Mouse (Mus musculus): ENCODE data around the gene Cerkl. TPM values are rescaled to one million over a fixed set of nuclear protein-coding genes. Genes with fewer than 3 reads are reported as not detected.

Gene Cerkl
- total and polyA plus RNA-seq, 2 experiments, result 2.7 to 6.2 TPM

- Histone ChIP-seq H3K79me2 (ENCODE audit: control insufficient read depth, insufficient read depth, low read length) (no peaks in the 10 kb centered on the region), H3K4me1 (ENCODE audit: control insufficient read depth, insufficient read depth, low read length) (no peaks in the 10 kb centered on the region), H3K27ac (replicated peaks; ENCODE audit: insufficient read depth, low read depth, low read length) (no peak overlapping the region), H3K4me3 (ENCODE audit: insufficient read depth, low read depth, low read length) (no peak overlapping the region), H3K27me3 (ENCODE audit: control insufficient read depth, insufficient read depth, low read length) (no peaks in the 10 kb centered on the region), H3K36me3 (ENCODE audit: control insufficient read depth, insufficient read depth, low read length) (peaks cover 3% of the 10 kb centered on the region), H3K9ac (ENCODE audit: low read depth, low read length) (no peak overlapping the region)
- no peak for TF ChIP-seq POLR2A (IDR thresholded peaks at IDR 0.05; ENCODE audit: extremely low read depth, insufficient read depth, low read length)
- TF ChIP-seq CTCF (IDR thresholded peaks at IDR 0.05; ENCODE audit: low read depth, low read length), result no peak
- WGBS, result 79% methylated on average over 8 of the region's 8 CpGs
- DNase-seq (ENCODE audit: extremely low read depth, low read depth, low spot score), result no peak
Measured at GRCm38 (mm10) chr2:79343115-79343514, 113.5 kb downstream of the Cerkl start.

GRCm38 (mm10) chr2:79339003-79339402 is 117.6 kb downstream of the Cerkl start:
- TF ChIP-seq CTCF (IDR thresholded peaks at IDR 0.05; ENCODE audit: low read depth, low read length) (no peak), POLR2A (IDR thresholded peaks at IDR 0.05; ENCODE audit: extremely low read depth, insufficient read depth, low read length) (no peak)
- no peak overlapping the region for H3K9ac ChIP-seq (ENCODE audit: low read depth, low read length)
- H3K27me3 ChIP-seq (ENCODE audit: control insufficient read depth, insufficient read depth, low read length), result no peaks in the 10 kb centered on the region
- no peak for DNase-seq (ENCODE audit: extremely low read depth, low read depth, low spot score)
- no peaks in the 10 kb centered on the region for H3K79me2 ChIP-seq (ENCODE audit: control insufficient read depth, insufficient read depth, low read length)
- no peaks in the 10 kb centered on the region for H3K4me1 ChIP-seq (ENCODE audit: control insufficient read depth, insufficient read depth, low read length)
- WGBS, result 62% methylated on average over 1 of the region's 1 CpGs
- H3K36me3 ChIP-seq (ENCODE audit: control insufficient read depth, insufficient read depth, low read length), result peaks cover 3% of the 10 kb centered on the region
- no peak overlapping the region for H3K27ac ChIP-seq (replicated peaks; ENCODE audit: insufficient read depth, low read depth, low read length)
- H3K4me3 ChIP-seq (ENCODE audit: insufficient read depth, low read depth, low read length), result no peak overlapping the region

GRCm38 (mm10) chr2:79336141-79336540 is 120.4 kb downstream of the Cerkl start:
- no peak overlapping the region for H3K27ac ChIP-seq (replicated peaks; ENCODE audit: insufficient read depth, low read depth, low read length)
- H3K79me2 ChIP-seq (ENCODE audit: control insufficient read depth, insufficient read depth, low read length), result no peaks in the 10 kb centered on the region
- TF ChIP-seq CTCF (IDR thresholded peaks at IDR 0.05; ENCODE audit: low read depth, low read length), result no peak
- no peak for TF ChIP-seq POLR2A (IDR thresholded peaks at IDR 0.05; ENCODE audit: extremely low read depth, insufficient read depth, low read length)
- no peak overlapping the region for H3K9ac ChIP-seq (ENCODE audit: low read depth, low read length)
- 83% methylated on average over 1 of the region's 1 CpGs for WGBS
- no peak overlapping the region for H3K4me3 ChIP-seq (ENCODE audit: insufficient read depth, low read depth, low read length)
- H3K4me1 ChIP-seq (ENCODE audit: control insufficient read depth, insufficient read depth, low read length), result no peaks in the 10 kb centered on the region
- H3K36me3 ChIP-seq (ENCODE audit: control insufficient read depth, insufficient read depth, low read length), result peaks cover 9% of the 10 kb centered on the region
- no peak for DNase-seq (ENCODE audit: extremely low read depth, low read depth, low spot score)
- H3K27me3 ChIP-seq (ENCODE audit: control insufficient read depth, insufficient read depth, low read length), result no peaks in the 10 kb centered on the region

GRCm38 (mm10) chr2:79334661-79335060 is 121.9 kb downstream of the Cerkl start:
- no peak overlapping the region for H3K9ac ChIP-seq (ENCODE audit: low read depth, low read length)

GRCm38 (mm10) chr2:79328079-79328478 is 128.5 kb downstream of the Cerkl start:
- Histone ChIP-seq H3K4me1 (ENCODE audit: control insufficient read depth, insufficient read depth, low read length) (no peaks in the 10 kb centered on the region), H3K36me3 (ENCODE audit: control insufficient read depth, insufficient read depth, low read length) (peaks cover 3% of the 10 kb centered on the region; the same call in 1 of the 2 replicates), H3K27me3 (ENCODE audit: control insufficient read depth, insufficient read depth, low read length) (no peaks in the 10 kb centered on the region), H3K27ac (replicated peaks; ENCODE audit: insufficient read depth, low read depth, low read length) (no peak overlapping the region), H3K9ac (ENCODE audit: low read depth, low read length) (no peak overlapping the region), H3K4me3 (ENCODE audit: insufficient read depth, low read depth, low read length) (no peak overlapping the region), H3K79me2 (ENCODE audit: control insufficient read depth, insufficient read depth, low read length) (no peaks in the 10 kb centered on the region)
- no peak for DNase-seq (ENCODE audit: extremely low read depth, low read depth, low spot score)
- TF ChIP-seq CTCF (IDR thresholded peaks at IDR 0.05; ENCODE audit: low read depth, low read length), result no peak
- TF ChIP-seq POLR2A (IDR thresholded peaks at IDR 0.05; ENCODE audit: extremely low read depth, insufficient read depth, low read length), result no peak
- WGBS, result 81% methylated on average over 2 of the region's 2 CpGs

More at GRCm38 (mm10) chr2:79334661-79335060, 121.9 kb downstream of the Cerkl start:
- no peaks in the 10 kb centered on the region for H3K27me3 ChIP-seq (ENCODE audit: control insufficient read depth, insufficient read depth, low read length)
- no peaks in the 10 kb centered on the region for H3K4me1 ChIP-seq (ENCODE audit: control insufficient read depth, insufficient read depth, low read length)
- TF ChIP-seq POLR2A (IDR thresholded peaks at IDR 0.05; ENCODE audit: extremely low read depth, insufficient read depth, low read length) (no peak), CTCF (IDR thresholded peaks at IDR 0.05; ENCODE audit: low read depth, low read length) (no peak)
- no peak overlapping the region for H3K27ac ChIP-seq (replicated peaks; ENCODE audit: insufficient read depth, low read depth, low read length)
- H3K36me3 ChIP-seq (ENCODE audit: control insufficient read depth, insufficient read depth, low read length), result peaks cover 6% of the 10 kb centered on the region; the same call in 1 of the 2 replicates
- no peak for DNase-seq (ENCODE audit: extremely low read depth, low read depth, low spot score)
- H3K79me2 ChIP-seq (ENCODE audit: control insufficient read depth, insufficient read depth, low read length), result no peaks in the 10 kb centered on the region
- no peak overlapping the region for H3K4me3 ChIP-seq (ENCODE audit: insufficient read depth, low read depth, low read length)

GRCm38 (mm10) chr2:79316182-79316880 is 140.3 kb downstream of the Cerkl start:
- no peaks in the 10 kb centered on the region for H3K36me3 ChIP-seq (ENCODE audit: control insufficient read depth, insufficient read depth, low read length)
- no peaks in the 10 kb centered on the region for H3K27me3 ChIP-seq (ENCODE audit: control insufficient read depth, insufficient read depth, low read length)
- H3K79me2 ChIP-seq (ENCODE audit: control insufficient read depth, insufficient read depth, low read length), result no peaks in the 10 kb centered on the region
- no peak overlapping the region for H3K9ac ChIP-seq (ENCODE audit: low read depth, low read length)
- no peak for DNase-seq (ENCODE audit: extremely low read depth, low read depth, low spot score)
- no peaks in the 10 kb centered on the region for H3K4me1 ChIP-seq (ENCODE audit: control insufficient read depth, insufficient read depth, low read length)
- no peak overlapping the region for H3K27ac ChIP-seq (replicated peaks; ENCODE audit: insufficient read depth, low read depth, low read length)
- TF ChIP-seq CTCF (IDR thresholded peaks at IDR 0.05; ENCODE audit: low read depth, low read length) (no peak), POLR2A (IDR thresholded peaks at IDR 0.05; ENCODE audit: extremely low read depth, insufficient read depth, low read length) (no peak)
- H3K4me3 ChIP-seq (ENCODE audit: insufficient read depth, low read depth, low read length), result no peak overlapping the region
- WGBS, result 92% methylated on average over 9 of the region's 9 CpGs

All from liver, adult 2 months (tissue).